Mouse (Mus musculus): ENCODE measurements around the gene Ahnak.

GRCm38 (mm10) chr19:8999223-8999622 is 10.1 kb downstream of the Ahnak start:
- no peak for TF ChIP-seq ZC3H11A (IDR thresholded peaks at IDR 0.05; ENCODE audit: borderline replicate concordance, low read depth, low read length)
- TF ChIP-seq CHD2 (IDR thresholded peaks at IDR 0.05; ENCODE audit: low read depth, low read length): no peak
- no peak for TF ChIP-seq MAFK (IDR thresholded peaks at IDR 0.05; ENCODE audit: insufficient read depth, low read depth, low read length)

Data from ES-E14 (cell line).